7 mouse cellular contexts compared by ENCODE assay signal in genomic region chr8:122720811-122721640, GRCm38 (mm10). TPM values are rescaled to one million over a fixed set of nuclear protein-coding genes. Genes with fewer than 3 reads are reported as not detected.
A peak's percentile ranks its signal among the peaks of the same experiment; 100 is the strongest.
DNase-seq lines count a peak whose midpoint lies in the region; ATAC-seq and TF ChIP-seq lines count a peak whose summit lies in the region.

No protein-coding gene starts in this region.

- no peak for DNase-seq in stomach, postnatal 0 days (ENCODE audit: low spot score)
- peak; percentile 60 for DNase-seq in liver
- no peak for DNase-seq in layer of hippocampus, adult 11-12 months (ENCODE audit: low spot score)
- DNase-seq in left cerebral cortex, adult 11 months (ENCODE audit: low spot score) = no peak

- H3K27ac ChIP-seq in stomach, embryonic 14.5 days (ENCODE audit: low read length) = no peak overlapping the region
- no peak overlapping the region for H3K27ac ChIP-seq in stomach, postnatal 0 days (replicated peaks)
- peak overlapping the region; percentile 84 for H3K27ac ChIP-seq in forebrain, embryonic 15.5 days (replicated peaks)
- H3K27ac ChIP-seq in neural tube, embryonic 12.5 days = peak overlapping the region; percentile 26; the same call in 1 of the 2 replicates

- 0 out of 2 replicates have a peak overlapping the region, but pooled peaks have one; percentile 21 for H3K4me2 ChIP-seq in stomach, embryonic 14.5 days (replicated peaks; ENCODE audit: low read depth, low read length)
- H3K4me2 ChIP-seq in stomach, postnatal 0 days (replicated peaks; ENCODE audit: low read depth) = no peak overlapping the region
- peak overlapping the region; percentile 37 for H3K4me2 ChIP-seq in forebrain, embryonic 15.5 days (replicated peaks)
- peak overlapping the region; percentile 42 for H3K4me2 ChIP-seq in neural tube, embryonic 12.5 days (replicated peaks)

- no peak for TF ChIP-seq EP300 in stomach, postnatal 0 days (optimal IDR thresholded peaks at IDR 0.05)

- 0 out of 2 replicates have a peak, but pooled peaks cover 7% of the 10 kb centered on the region for H3K27me3 ChIP-seq in stomach, embryonic 14.5 days (ENCODE audit: control insufficient read depth, insufficient read depth, low read length)
- no peaks in the 10 kb centered on the region for H3K27me3 ChIP-seq in stomach, postnatal 0 days (ENCODE audit: control insufficient read depth, insufficient read depth, low read length)
- no peaks in the 10 kb centered on the region for H3K27me3 ChIP-seq in forebrain, embryonic 15.5 days
- peaks cover 14% of the 10 kb centered on the region for H3K27me3 ChIP-seq in neural tube, embryonic 12.5 days (replicated peaks)

- WGBS in stomach, embryonic 14.5 days = 58% methylated on average over 14 of the region's 14 CpGs
- WGBS in stomach, postnatal 0 days = 55% methylated on average over 14 of the region's 14 CpGs
- WGBS in forebrain, embryonic 15.5 days = 59% methylated on average over 14 of the region's 14 CpGs
- 67% methylated on average over 14 of the region's 14 CpGs for WGBS in neural tube, embryonic 12.5 days

- no peak; the same call in 1 of the 2 replicates for ATAC-seq in stomach, embryonic 14.5 days (ENCODE audit: insufficient number of reproducible peaks, insufficient read depth, low FRiP score, low read depth)
- ATAC-seq in stomach, postnatal 0 days (ENCODE audit: low FRiP score, low TSS enrichment) = no peak
- peak; percentile 39; the same call in 1 of the 2 replicates for ATAC-seq in forebrain, embryonic 15.5 days (replicated peaks)
- 0 out of 2 replicates have a peak, but pooled peaks have one; percentile 8 for ATAC-seq in neural tube, embryonic 12.5 days (ENCODE audit: low FRiP score, low read depth)

- no peak overlapping the region for H3K9ac ChIP-seq in stomach, embryonic 14.5 days (replicated peaks; ENCODE audit: low read depth, low read length)
- H3K9ac ChIP-seq in stomach, postnatal 0 days (ENCODE audit: low read length) = no peak overlapping the region
- H3K9ac ChIP-seq in forebrain, embryonic 15.5 days (replicated peaks) = 0 out of 2 replicates have a peak overlapping the region, but pooled peaks have one; percentile 17
- H3K9ac ChIP-seq in neural tube, embryonic 12.5 days = peak overlapping the region; percentile 29; the same call in 1 of the 2 replicates

- peaks cover 4% of the 10 kb centered on the region; the same call in 1 of the 2 replicates for H3K4me1 ChIP-seq in stomach, embryonic 14.5 days (ENCODE audit: control insufficient read depth, insufficient read depth, low read length)
- no peaks in the 10 kb centered on the region for H3K4me1 ChIP-seq in stomach, postnatal 0 days (replicated peaks; ENCODE audit: control insufficient read depth, insufficient read depth)
- peaks cover 23% of the 10 kb centered on the region for H3K4me1 ChIP-seq in forebrain, embryonic 15.5 days
- H3K4me1 ChIP-seq in neural tube, embryonic 12.5 days = peaks cover 20% of the 10 kb centered on the region

- no peaks in the 10 kb centered on the region for H3K9me3 ChIP-seq in stomach, embryonic 14.5 days (ENCODE audit: control insufficient read depth, low read depth, low read length)
- no peaks in the 10 kb centered on the region for H3K9me3 ChIP-seq in stomach, postnatal 0 days (ENCODE audit: control insufficient read depth, low read length)
- no peaks in the 10 kb centered on the region for H3K9me3 ChIP-seq in forebrain, embryonic 15.5 days
- H3K9me3 ChIP-seq in neural tube, embryonic 12.5 days = no peaks in the 10 kb centered on the region

- no peak for TF ChIP-seq CTCF in stomach, postnatal 0 days (IDR thresholded peaks at IDR 0.05; ENCODE audit: low read depth)

- no peaks in the 10 kb centered on the region for H3K36me3 ChIP-seq in stomach, embryonic 14.5 days (ENCODE audit: control insufficient read depth, insufficient read depth, low read length)
- H3K36me3 ChIP-seq in stomach, postnatal 0 days (ENCODE audit: control insufficient read depth, insufficient read depth, low read length) = no peaks in the 10 kb centered on the region
- no peaks in the 10 kb centered on the region for H3K36me3 ChIP-seq in forebrain, embryonic 15.5 days
- no peaks in the 10 kb centered on the region for H3K36me3 ChIP-seq in neural tube, embryonic 12.5 days

- H3K4me3 ChIP-seq in stomach, embryonic 14.5 days (ENCODE audit: low read depth, low read length) = no peak overlapping the region
- H3K4me3 ChIP-seq in stomach, postnatal 0 days (ENCODE audit: low read depth, low read length) = no peak overlapping the region
- no peak overlapping the region for H3K4me3 ChIP-seq in forebrain, embryonic 15.5 days
- H3K4me3 ChIP-seq in neural tube, embryonic 12.5 days = no peak overlapping the region

RNA-seq across cellular contexts. Expression of gene Cbfa2t3, which starts 22.1 kb away (rescaled TPM):
- 4.1 and 4.4 TPM in 2 replicates for polyA plus RNA-seq in stomach, embryonic 14.5 days (2014; fragmentation: Nextera tagmentation; extraction: Ambion mirVana)
- polyA plus RNA-seq in stomach, postnatal 0 days (2015; fragmentation: Nextera tagmentation; extraction: Ambion mirVana) = 1.8 and 2.4 TPM in 2 replicates
- 13.2 and 14.0 TPM in 2 replicates for polyA plus RNA-seq in forebrain, embryonic 15.5 days (2015; fragmentation: Nextera tagmentation; extraction: Ambion mirVana)
- 15.3 and 16.7 TPM in 2 replicates for polyA plus RNA-seq in neural tube, embryonic 12.5 days (2016; fragmentation: Nextera tagmentation; extraction: Ambion mirVana)

RNA-seq across cellular contexts. Expression of gene Acsf3, which starts 54.3 kb away (rescaled TPM):
- 15.9 and 20.8 TPM in 2 replicates for polyA plus RNA-seq in stomach, embryonic 14.5 days (2014; fragmentation: Nextera tagmentation; extraction: Ambion mirVana)
- 14.7 and 15.4 TPM in 2 replicates for polyA plus RNA-seq in stomach, postnatal 0 days (2015; fragmentation: Nextera tagmentation; extraction: Ambion mirVana)
- polyA plus RNA-seq in forebrain, embryonic 15.5 days (2015; fragmentation: Nextera tagmentation; extraction: Ambion mirVana) = 14.6 and 16.4 TPM in 2 replicates
- 16.6 and 18.3 TPM in 2 replicates for polyA plus RNA-seq in neural tube, embryonic 12.5 days (2016; fragmentation: Nextera tagmentation; extraction: Ambion mirVana)

Comparison
In these comparisons a context has a peak if more than half of its experiments do, and no peak if none do; other contexts are left out.
1. ATAC-seq: peak in forebrain, embryonic 15.5 days (single experiment) and neural tube, embryonic 12.5 days (single experiment); none in stomach, embryonic 14.5 days (single experiment) and stomach, postnatal 0 days (single experiment).
2. H3K27ac ChIP-seq: peak in forebrain, embryonic 15.5 days (single experiment) and neural tube, embryonic 12.5 days (single experiment); none in stomach, embryonic 14.5 days (single experiment) and stomach, postnatal 0 days (single experiment).
3. H3K9ac ChIP-seq: peak in forebrain, embryonic 15.5 days (single experiment) and neural tube, embryonic 12.5 days (single experiment); none in stomach, embryonic 14.5 days (single experiment) and stomach, postnatal 0 days (single experiment).